Mouse (Mus musculus) left cerebral cortex, adult 8-10 months (tissue): Measurements from ENCODE around the gene Chit1. TPM values are rescaled to one million over a fixed set of nuclear protein-coding genes. Genes with fewer than 3 reads are reported as not detected.

Experiments
- DNase-seq, 2 experiments: peaks; one replicate each; pipeline ENCODE4 v3.0.0; 2022; ENCODE audit warnings: low spot score in 2 of 2
- total RNA-seq, 4 experiments: library from RNA; stranded (reverse); gene quantifications; 2 replicates each; pipeline ENCODE4 v1.2.4; 2022

Gene Chit1
- total RNA-seq: under 1 TPM in 1 of 4 experiments, not detected in 3; 0.19 TPM

GRCm38 (mm10) chr1:134110979-134111378 is at the start of gene Chit1:
TSS of gene Chit1 (plus strand) at chr1:134111242.
- no peak for DNase-seq

DNA sequence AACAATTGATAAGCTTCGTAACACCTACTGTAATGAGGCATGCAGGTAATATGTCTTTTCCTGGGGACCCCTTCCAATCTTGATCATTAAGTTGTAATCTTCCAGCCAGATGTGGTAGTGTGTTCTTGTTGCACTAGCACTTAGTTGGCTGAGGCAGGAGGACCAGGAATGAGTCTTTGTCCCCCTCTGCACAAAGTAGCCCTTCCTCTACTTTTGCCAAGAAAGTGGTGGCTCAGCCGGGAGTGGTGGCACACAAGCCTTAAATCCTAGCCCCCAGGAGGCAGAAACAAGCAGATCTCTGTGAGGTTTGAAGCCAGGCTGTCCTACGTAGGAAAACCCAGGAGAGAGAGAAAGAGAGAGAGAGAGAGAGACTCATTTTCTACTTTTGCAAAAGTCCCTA is 49.1 kb upstream of the Chit1 start:
- no peak for DNase-seq

DNA sequence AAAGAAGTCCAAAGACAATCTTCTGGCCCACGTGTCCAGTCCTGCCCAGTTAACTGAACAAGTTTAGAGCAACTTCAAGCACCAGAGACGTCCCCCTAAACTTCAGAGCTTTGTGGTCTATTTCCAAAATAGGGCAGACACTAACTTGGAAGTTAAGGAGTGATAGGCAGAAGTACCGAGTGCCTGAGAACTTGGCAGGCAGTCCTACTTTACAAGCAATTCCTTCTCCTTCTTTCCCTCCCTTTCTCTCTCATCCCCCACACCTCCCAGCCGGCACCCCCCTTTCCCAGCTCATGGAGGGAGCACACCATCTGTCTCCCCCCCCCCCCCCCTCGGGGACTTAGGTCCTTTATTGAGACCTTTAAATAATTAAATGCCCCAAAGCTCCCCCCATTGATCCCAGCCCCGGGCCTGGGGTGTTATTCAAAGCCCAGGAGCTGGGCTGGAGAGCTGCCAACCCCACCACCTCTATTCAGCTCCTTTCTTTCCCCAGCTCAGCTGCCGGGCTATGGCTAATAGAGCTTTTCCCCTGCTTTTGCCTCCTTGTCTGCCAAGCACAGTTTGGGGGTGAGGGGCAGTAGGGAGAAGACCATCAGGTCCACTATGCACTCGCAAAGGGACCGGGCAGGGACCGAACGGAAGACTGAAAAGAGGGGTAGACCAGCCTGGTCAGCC is 48.5 kb upstream of the Chit1 start:
- peak in 1 of 2 experiments; percentile 50 for DNase-seq

DNA sequence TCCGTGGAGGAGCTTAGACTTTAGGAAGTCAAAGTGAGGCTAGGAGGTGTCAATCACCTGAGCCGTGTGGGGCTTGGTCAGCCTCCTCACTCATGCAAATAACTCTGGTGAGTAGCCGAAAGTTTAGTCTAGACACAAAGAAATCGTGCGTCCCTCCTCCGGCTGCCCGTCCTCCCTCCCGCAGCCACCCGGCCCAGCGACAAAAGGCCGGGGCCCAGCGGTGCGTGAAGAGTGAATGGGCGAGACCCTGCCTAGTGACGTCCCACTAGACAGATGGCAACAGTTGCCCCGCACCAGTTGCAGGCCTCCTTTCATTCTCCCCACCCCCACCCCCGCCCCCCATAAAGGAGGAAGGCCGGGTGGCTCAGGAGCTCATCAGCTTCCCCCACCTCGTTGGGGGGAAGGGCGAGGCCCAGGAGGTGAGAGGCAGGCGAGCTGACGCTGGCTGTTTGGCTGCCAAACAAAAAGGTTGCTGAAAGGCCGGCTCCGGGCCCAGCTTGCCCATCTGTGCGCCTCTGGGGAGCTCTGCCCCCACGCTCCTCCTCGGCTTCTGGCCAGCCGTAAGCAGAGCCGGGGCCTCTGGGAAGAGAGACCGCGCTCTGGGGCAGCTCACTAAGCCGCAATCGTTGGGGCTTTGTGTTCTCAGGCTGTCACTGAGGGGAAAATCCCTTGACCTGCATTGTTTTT is 47.8 kb upstream of the Chit1 start:
- DNase-seq: peak in 1 of 2 experiments; percentile 55

DNA sequence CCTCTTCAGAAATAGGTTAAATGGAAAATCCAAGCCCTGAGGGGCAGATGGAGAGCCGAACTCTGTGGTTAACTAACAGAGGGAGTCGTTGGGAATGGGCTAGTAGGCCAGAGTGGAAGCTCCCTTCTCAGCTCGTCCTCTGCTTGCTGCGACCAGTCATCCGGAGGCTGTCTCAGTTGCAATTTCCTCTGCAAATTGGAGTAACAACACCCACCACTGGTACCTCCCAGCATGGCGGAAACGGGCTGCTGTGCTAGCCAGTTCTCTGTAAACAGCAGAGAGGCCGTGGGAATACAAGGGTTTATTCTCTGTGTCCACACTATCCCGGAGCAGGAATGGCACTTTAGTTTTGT is 47.3 kb upstream of the Chit1 start:
- DNase-seq: no peak

DNA sequence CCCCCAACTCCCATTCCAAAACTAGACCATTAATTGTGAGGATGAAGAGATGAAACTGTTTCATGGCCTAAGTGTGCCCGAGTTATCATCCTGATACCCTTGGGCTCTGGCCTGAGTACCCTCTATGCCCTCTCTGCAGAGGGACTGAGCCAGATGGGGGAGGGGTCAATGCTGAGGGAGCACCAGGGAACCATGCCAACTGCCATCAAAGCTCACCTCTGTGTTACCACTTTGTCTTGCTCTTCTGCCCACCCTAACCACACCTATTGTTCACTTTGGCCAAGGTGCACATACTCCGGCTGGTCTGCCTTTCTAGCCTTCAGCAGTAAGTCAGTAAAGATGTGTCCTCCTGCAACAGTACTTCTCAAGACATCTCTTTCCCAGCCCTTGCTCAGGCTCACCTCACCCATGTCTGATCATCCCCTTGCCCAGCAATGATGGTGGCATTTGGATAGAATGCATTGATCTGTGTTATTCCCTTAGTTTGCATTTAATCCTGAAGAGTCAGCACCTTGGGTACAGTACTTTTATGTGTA is 46.7 kb upstream of the Chit1 start:
- DNase-seq: no peak

GRCm38 (mm10) chr1:134065241-134065809 is 45.7 kb upstream of the Chit1 start:
- DNase-seq: no peak

GRCm38 (mm10) chr1:134066554-134066953 is 44.5 kb upstream of the Chit1 start:
- DNase-seq: no peak

GRCm38 (mm10) chr1:134067143-134067619 is 43.9 kb upstream of the Chit1 start:
- no peak for DNase-seq

DNA sequence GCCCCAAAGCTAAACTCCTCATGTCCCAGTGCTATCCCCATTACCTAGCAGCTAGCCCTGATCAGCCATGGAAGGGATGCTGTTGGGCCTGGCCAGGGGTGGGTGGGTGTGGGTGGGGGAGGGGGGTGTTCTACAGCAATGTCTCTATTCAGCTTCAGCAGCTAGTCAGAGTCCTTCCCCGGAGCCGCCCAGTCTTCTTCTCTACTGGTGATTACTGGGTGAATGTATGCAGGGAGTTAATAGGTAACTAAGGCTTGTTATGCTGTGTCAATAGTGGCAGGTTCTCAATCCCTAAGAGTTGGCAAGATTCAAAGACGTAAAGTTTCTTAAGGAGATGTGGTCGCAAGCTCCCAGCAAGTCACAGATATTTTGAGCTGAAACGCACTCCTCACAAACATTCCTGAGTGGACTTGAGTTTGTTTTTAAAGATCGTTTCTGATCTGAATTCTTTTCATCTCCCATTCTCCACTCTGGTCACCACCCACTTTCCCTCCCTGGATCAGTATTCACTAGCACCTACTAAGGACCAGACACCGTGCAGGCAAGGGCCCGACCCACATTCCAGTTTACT is 40.9 kb upstream of the Chit1 start:
- DNase-seq: no peak

DNA sequence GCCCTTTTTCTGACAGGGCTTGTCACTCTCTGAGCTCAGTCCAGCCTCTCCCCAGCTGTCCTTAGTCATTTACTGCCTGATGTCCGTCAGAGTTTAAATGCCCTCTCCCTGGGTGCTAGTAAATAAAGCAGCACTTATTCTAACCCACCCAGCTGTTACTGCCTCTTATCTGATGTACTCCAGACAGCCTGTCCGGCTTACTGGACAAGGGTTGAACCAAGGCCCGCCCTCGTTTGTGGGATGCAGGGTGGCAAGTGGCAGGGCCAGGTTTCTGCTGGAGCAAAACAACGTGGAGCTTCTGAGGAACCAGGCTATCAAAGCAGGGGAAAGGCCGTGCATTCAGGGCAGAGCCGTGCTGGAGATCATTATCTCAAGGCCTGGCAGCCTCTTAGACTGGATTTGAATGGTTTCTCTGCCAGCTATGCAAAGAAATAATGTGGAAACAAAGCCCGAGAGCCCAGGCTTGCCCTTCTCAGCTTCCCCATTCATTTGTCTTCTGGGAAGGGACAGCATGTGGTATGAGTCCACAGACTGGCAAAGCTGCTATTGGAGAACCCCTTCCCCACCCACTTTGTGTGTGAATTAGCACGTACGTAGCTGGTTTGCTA is 39.5 kb upstream of the Chit1 start:
- no peak for DNase-seq

DNA sequence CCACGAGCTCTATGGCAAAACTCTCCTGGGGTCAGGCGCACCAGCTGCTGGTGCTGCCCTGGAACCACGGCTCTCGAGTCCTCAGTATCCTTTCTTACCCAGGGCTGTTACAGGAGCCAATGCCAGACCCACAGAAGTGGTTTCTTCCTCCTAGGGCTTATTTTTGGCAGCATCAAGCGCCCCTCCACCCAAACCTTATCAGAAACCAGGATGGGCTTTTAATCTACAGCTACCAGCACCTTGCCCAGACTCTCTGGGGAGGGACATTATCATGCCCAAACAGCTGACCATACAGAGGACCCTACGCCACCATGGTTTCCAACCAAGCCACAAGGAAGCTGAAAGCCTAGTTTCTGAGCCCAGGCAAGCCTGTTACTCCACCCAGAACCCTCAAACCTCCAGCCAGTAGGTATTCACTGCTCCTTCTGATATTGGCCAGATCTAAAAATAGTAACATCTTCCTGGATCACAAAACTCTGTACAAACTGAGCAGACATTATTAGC is 37.9 kb upstream of the Chit1 start:
- DNase-seq: no peak

- no peak for DNase-seq
These were observed 37.4 kb upstream of the Chit1 start for GRCm38 (mm10) chr1:134073658-134074057.

GRCm38 (mm10) chr1:134074184-134074583 is 36.9 kb upstream of the Chit1 start:
- DNase-seq: no peak

DNA sequence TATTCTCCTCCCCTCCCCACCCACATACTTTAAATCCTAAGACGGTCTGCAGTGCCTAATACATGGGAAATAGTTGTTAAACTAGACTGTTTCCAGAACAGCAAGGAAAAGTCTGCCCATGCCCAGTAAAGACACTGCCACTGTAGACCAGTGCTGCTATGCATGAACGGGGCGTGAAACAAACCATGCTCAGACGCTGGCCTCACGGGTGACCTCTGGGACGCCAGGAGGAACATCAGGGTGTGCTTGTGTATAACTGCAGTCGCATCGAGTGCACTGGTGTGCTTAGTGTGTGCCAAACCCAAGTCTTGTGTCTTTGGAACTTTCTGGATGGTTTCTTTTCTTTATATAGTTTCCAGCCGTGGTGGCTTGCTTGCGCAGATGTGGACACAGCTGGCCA is 36.4 kb upstream of the Chit1 start:
- no peak for DNase-seq

DNA sequence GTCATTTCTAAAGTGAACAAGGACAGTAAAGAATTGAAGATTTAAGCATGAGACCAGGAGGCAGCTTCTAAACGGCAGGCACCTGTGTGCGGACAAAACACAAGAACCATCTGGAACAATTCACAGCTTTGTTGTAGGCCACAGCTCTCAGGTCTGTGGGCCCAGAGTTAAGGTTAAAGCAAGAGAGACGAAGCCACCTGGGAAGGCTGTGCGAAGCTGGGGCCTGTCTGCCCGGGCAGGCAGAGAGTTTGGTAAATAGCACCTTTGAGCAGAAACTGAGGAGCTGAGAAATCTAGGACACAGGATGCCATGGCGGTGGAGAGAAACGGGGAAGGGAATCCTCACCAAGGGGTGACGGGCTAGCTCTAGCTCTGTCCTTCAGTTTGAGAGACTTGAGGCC is 35.5 kb upstream of the Chit1 start:
- DNase-seq: no peak

DNA sequence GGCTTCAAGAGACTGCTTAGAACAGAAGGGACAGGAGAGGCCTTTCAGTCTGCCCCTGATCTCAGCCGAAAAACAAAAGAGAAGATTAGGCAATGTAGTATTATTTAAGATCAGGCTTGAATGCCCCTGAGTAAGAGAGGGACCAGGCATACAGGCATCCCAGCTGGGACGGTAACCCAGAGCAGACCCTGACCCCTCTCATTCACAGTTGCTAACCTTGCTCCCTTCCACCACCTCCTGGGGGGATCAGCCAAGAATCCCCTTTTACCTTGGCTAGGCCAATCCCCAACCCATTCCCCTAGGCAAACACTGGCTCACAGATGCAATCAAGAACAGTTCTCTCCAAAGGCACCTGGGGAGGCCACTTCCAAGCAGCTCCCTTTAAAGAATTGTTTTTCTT is 34.3 kb upstream of the Chit1 start:
- no peak for DNase-seq

GRCm38 (mm10) chr1:134077389-134078060 is 33.5 kb upstream of the Chit1 start:
- DNase-seq: no peak

DNA sequence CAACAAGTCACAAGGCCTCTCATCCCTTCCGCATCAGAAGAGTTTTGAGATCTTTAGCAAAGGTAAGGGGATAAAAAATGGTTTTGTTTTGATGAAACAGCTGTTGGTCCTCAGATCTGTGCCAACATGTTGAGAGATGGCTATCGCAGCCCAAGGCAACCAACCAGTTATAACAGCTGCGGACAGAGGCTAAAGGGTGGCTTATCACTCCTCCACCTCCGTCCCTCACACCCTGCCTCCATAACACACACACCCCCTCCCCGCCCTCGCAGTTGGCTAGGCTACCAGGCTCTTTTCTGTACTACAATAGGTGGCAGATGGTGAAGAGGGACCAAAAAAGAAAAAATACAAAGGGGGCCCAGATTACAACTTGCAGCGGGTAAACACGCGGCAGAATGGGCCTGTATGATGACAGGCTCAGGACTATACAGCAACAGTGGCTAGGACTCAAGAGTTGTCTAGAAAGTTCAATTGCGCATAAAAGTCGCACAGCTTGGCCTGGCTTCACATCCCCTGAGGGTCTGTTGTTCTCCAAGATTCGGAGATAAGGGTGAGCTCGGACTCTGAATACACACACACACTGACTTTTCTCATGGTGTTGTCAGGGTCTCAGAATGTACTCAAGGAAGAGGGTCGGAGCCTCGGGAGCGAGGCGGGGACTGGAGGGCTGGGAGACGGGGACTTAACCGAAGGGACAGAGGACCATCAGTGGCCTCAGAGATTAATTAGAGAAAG is 32.8 kb upstream of the Chit1 start:
- no peak for DNase-seq

GRCm38 (mm10) chr1:134078802-134079476 is 32.1 kb upstream of the Chit1 start, which contains the start of gene Btg2:
TSS of gene Btg2 (minus strand) at chr1:134079120.
- DNase-seq: peak; percentile 95 to 97
